In genomic region chr4:132505034-132505738, GRCm38 (mm10) we compare ENCODE assay signal across 20 mouse cellular contexts. TPM values are rescaled to one million over a fixed set of nuclear protein-coding genes. Genes with fewer than 3 reads are reported as not detected.
DNase-seq lines count a peak whose midpoint lies in the region; ATAC-seq and TF ChIP-seq lines count a peak whose summit lies in the region.
"Had no signal": no experiment of that assay in that cellular context is flagged by ENCODE, and none has a peak within 500 bp of the region (broad histone marks: within the 10 kb centered on the region; RNA-seq: fewer than 3 reads in every experiment).

No protein-coding gene starts in this region.

- peak in 1 of 2 experiments; percentile 27; a peak in 2 of 4 replicates for TF ChIP-seq EP300 in MEL (IDR thresholded peaks at IDR 0.05; ENCODE audit: low read depth in 1 of 2, low read length in 2 of 2)

- H3K9me3 ChIP-seq in MEL (replicated peaks; ENCODE audit: insufficient read depth, low read length): no peaks in the 10 kb centered on the region
- no peaks in the 10 kb centered on the region for H3K9me3 ChIP-seq in liver, embryonic 13.5 days (replicated peaks)
- no peaks in the 10 kb centered on the region for H3K9me3 ChIP-seq in midbrain, embryonic 10.5 days (replicated peaks)
- H3K9me3 ChIP-seq: embryonic facial prominence, embryonic 10.5 days; heart, embryonic 15.5 days; hindbrain, embryonic 10.5 days; limb, embryonic 12.5 days; lung, embryonic 15.5 days; neural tube, embryonic 13.5 days had no signal

- H3K4me3 ChIP-seq in MEL (ENCODE audit: control insufficient read depth in 1 of 2, insufficient read depth in 1 of 2, low read depth in 2 of 2, low read length in 2 of 2) (no peak overlapping the region), myocyte (no peak overlapping the region)
- no peak overlapping the region for H3K4me3 ChIP-seq in liver, embryonic 13.5 days (replicated peaks)
- no peak overlapping the region for H3K4me3 ChIP-seq in midbrain, embryonic 10.5 days
- H3K4me3 ChIP-seq: embryonic facial prominence, embryonic 10.5 days; gastrocnemius, adult 2 months; heart, adult 2 months; heart, embryonic 15.5 days; hindbrain, embryonic 10.5 days; limb, embryonic 12.5 days; lung, embryonic 15.5 days; neural tube, embryonic 13.5 days had no signal

- TF ChIP-seq POLR2A in MEL (IDR thresholded peaks at IDR 0.05; ENCODE audit: control insufficient read depth in 1 of 2, insufficient read depth in 1 of 2, low read depth in 1 of 2, low read length in 2 of 2, poor library complexity in 1 of 2): no peak
- TF ChIP-seq POLR2A in myocyte (IDR thresholded peaks at IDR 0.05; ENCODE audit: insufficient read length, low read depth): no peak

- H3K4me1 ChIP-seq in MEL (ENCODE audit: control insufficient read depth in 1 of 2, insufficient read depth in 2 of 2, low read length in 2 of 2): peaks cover 25 to 37% of the 10 kb centered on the region in 2 experiments
- H3K4me1 ChIP-seq in liver, embryonic 13.5 days (replicated peaks): peaks cover 81% of the 10 kb centered on the region
- peaks cover 36% of the 10 kb centered on the region for H3K4me1 ChIP-seq in midbrain, embryonic 10.5 days

- H3K79me2 ChIP-seq in MEL (ENCODE audit: control insufficient read depth, insufficient read depth, low read length, poor library complexity) (peaks cover 66% of the 10 kb centered on the region), myocyte (ENCODE audit: control insufficient read depth, insufficient read depth) (peaks cover 86% of the 10 kb centered on the region)

- no peak overlapping the region for H3ac ChIP-seq in myocyte (ENCODE audit: control insufficient read depth, insufficient read length)

- H3K27me3 ChIP-seq in MEL (ENCODE audit: control insufficient read depth in 1 of 2, insufficient read depth in 2 of 2, low read length in 2 of 2) (no peaks in the 10 kb centered on the region), myocyte (ENCODE audit: control insufficient read depth, insufficient read depth, insufficient read length) (no peaks in the 10 kb centered on the region)
- H3K27me3 ChIP-seq in liver, embryonic 13.5 days: no peaks in the 10 kb centered on the region
- no peaks in the 10 kb centered on the region; the same call in 1 of the 2 replicates for H3K27me3 ChIP-seq in midbrain, embryonic 10.5 days (ENCODE audit: low read depth, poor library complexity, severe bottlenecking)
- H3K27me3 ChIP-seq: heart, embryonic 15.5 days; limb, embryonic 12.5 days; lung, embryonic 15.5 days; neural tube, embryonic 13.5 days had no signal

- peak overlapping the region; percentile 34 for H3K4me2 ChIP-seq in liver, embryonic 13.5 days
- H3K4me2 ChIP-seq in myocyte (ENCODE audit: low read depth): peak overlapping the region; percentile 24
- H3K4me2 ChIP-seq: heart, embryonic 15.5 days; limb, embryonic 12.5 days; lung, embryonic 15.5 days; neural tube, embryonic 13.5 days had no signal

- no peak overlapping the region for H3K9ac ChIP-seq in MEL (ENCODE audit: control insufficient read depth, low read depth, low read length, poor library complexity, severe bottlenecking)
- peak overlapping the region; percentile 48 for H3K9ac ChIP-seq in liver, embryonic 13.5 days
- H3K9ac ChIP-seq: heart, embryonic 15.5 days; limb, embryonic 12.5 days; lung, embryonic 15.5 days; neural tube, embryonic 13.5 days had no signal

- WGBS in liver, embryonic 13.5 days (ENCODE audit: insufficient replicate concordance): 35% methylated on average over 6 of the region's 6 CpGs
- 61% methylated on average over 6 of the region's 6 CpGs for WGBS in midbrain, embryonic 10.5 days

- peak; percentile 68 for ATAC-seq in liver, embryonic 13.5 days (ENCODE audit: low read depth)
- ATAC-seq: inflammation-experienced regulatory T-cells, adult 6 months had no signal

- H3K27ac ChIP-seq in MEL (ENCODE audit: control insufficient read depth, low read depth, low read length): peak overlapping the region; percentile 14; the same call in 1 of the 2 replicates
- H3K27ac ChIP-seq in liver, embryonic 13.5 days: peak overlapping the region; percentile 67
- no peak overlapping the region for H3K27ac ChIP-seq in midbrain, embryonic 10.5 days (replicated peaks)
- H3K27ac ChIP-seq: embryonic facial prominence, embryonic 10.5 days; gastrocnemius, adult 2 months; heart, adult 2 months; heart, embryonic 15.5 days; hindbrain, embryonic 10.5 days; kidney, postnatal 0 days; limb, embryonic 12.5 days; lung, embryonic 15.5 days; neural tube, embryonic 13.5 days had no signal

- TF ChIP-seq RAD21 in MEL (IDR thresholded peaks at IDR 0.05; ENCODE audit: low read depth, low read length): no peak

- no peak for TF ChIP-seq CTCF in MEL (IDR thresholded peaks at IDR 0.05 in 2 of 3, conservative IDR thresholded peaks at IDR 0.05 in 1 of 3; ENCODE audit: control insufficient read depth in 1 of 3, insufficient read depth in 1 of 3, low read depth in 2 of 3, low read length in 3 of 3, poor library complexity in 1 of 3, severe bottlenecking in 1 of 3)

- H3K36me3 ChIP-seq in MEL (ENCODE audit: control insufficient read depth in 1 of 2, insufficient read depth in 2 of 2, low read length in 2 of 2) (peaks cover 11 to 44% of the 10 kb centered on the region in 2 experiments), myocyte (ENCODE audit: control insufficient read depth, insufficient read depth) (peaks cover 32% of the 10 kb centered on the region)
- no peaks in the 10 kb centered on the region for H3K36me3 ChIP-seq in liver, embryonic 13.5 days
- no peaks in the 10 kb centered on the region for H3K36me3 ChIP-seq in midbrain, embryonic 10.5 days
- H3K36me3 ChIP-seq: heart, embryonic 15.5 days; hindbrain, embryonic 10.5 days; limb, embryonic 12.5 days; lung, embryonic 15.5 days; neural tube, embryonic 13.5 days had no signal

- peak; percentile 68 for DNase-seq in testis, postnatal 14 days (ENCODE audit: low spot score)
- DNase-seq in testis, postnatal 10 days (ENCODE audit: low spot score): no peak
- DNase-seq in MEL (ENCODE audit: low read depth, low spot score): peak; percentile 37
- DNase-seq in liver, embryonic 13.5 days: peak; percentile 50
- no peak for DNase-seq in embryo, embryonic 10.5 days (ENCODE audit: low spot score)
- no peak for DNase-seq in embryo, embryonic 10 days (ENCODE audit: low spot score)
- no peak for DNase-seq in midbrain, embryonic 10.5 days (ENCODE audit: low spot score)
- DNase-seq: cerebellum, postnatal 10 days; gastrocnemius, adult 2 months; heart, adult 2 months; right cerebral cortex, postnatal 14 days had no signal

TF ChIP-seq in MEL, 35 proteins besides CTCF, POLR2A, EP300 and RAD21 (continues in another document):
- TF ChIP-seq MAFK (IDR thresholded peaks at IDR 0.05; ENCODE audit: borderline replicate concordance, low read depth, low read length) (peak; percentile 47; the same call in 1 of the 2 replicates), ELF1 (IDR thresholded peaks at IDR 0.05; ENCODE audit: low read depth, low read length) (no peak), USF2 (IDR thresholded peaks at IDR 0.05; ENCODE audit: borderline replicate concordance in 1 of 2, insufficient read depth in 1 of 2, low read depth in 1 of 2, low read length in 2 of 2) (no peak), CHD2 (IDR thresholded peaks at IDR 0.05; ENCODE audit: low read length) (peak; percentile 41)

TF ChIP-seq in myocyte, 11 proteins besides CTCF, POLR2A, EP300 and RAD21:
- TF ChIP-seq REST (IDR thresholded peaks at IDR 0.05; ENCODE audit: insufficient read depth, insufficient read length): no peak
- TF ChIP-seq POLR2AphosphoS2 (IDR thresholded peaks at IDR 0.05; ENCODE audit: insufficient read length, low read depth): peak; percentile 12

RNA-seq across cellular contexts. Expression of gene Sesn2, which starts 5.1 kb away (rescaled TPM):
- total RNA-seq in MEL (2012; rRNA removed): 9.6 and 38.3 TPM in 2 replicates
- polyA plus RNA-seq in MEL (2012; ENCODE audit: insufficient read depth in 1 of 2, insufficient read length in 2 of 2, low read depth in 1 of 2, low replicate concordance in 2 of 2, missing spikeins in 1 of 2): 10 to 100 TPM in 1 of 2 experiments, not detected in 1; 27.5 TPM
- polyA plus RNA-seq in liver, embryonic 13.5 days (2015; fragmentation: Nextera tagmentation; extraction: Ambion mirVana): 7.0 TPM in 2 replicates
- 71.5 TPM for polyA plus RNA-seq in myocyte (2012; fragmentation: generic; extraction: Trizol)
- 13.0 and 14.7 TPM in 2 replicates for polyA plus RNA-seq in midbrain, embryonic 10.5 days (2016; fragmentation: Nextera tagmentation; extraction: Ambion mirVana)

RNA-seq across cellular contexts. Expression of gene Atpif1, which starts 28.3 kb away (rescaled TPM):
- 492 and 730 TPM in 2 replicates for total RNA-seq in MEL (2012; rRNA removed)
- polyA plus RNA-seq in MEL (2012; ENCODE audit: insufficient read depth in 1 of 2, insufficient read length in 2 of 2, low read depth in 1 of 2, low replicate concordance in 2 of 2, missing spikeins in 1 of 2) (100 to 1,000 TPM in 1 of 2 experiments, not detected in 1; 566 TPM), myocyte (2012; fragmentation: generic; extraction: Trizol) (477 TPM)
- polyA plus RNA-seq in liver, embryonic 13.5 days (2015; fragmentation: Nextera tagmentation; extraction: Ambion mirVana): 1,559 and 1,572 TPM in 2 replicates
- polyA plus RNA-seq in midbrain, embryonic 10.5 days (2016; fragmentation: Nextera tagmentation; extraction: Ambion mirVana): 965 and 979 TPM in 2 replicates

RNA-seq across cellular contexts. Expression of gene Dnajc8, which starts 30.2 kb away (rescaled TPM):
- 110 and 115 TPM in 2 replicates for total RNA-seq in MEL (2012; rRNA removed)
- 100 to 1,000 TPM in 1 of 2 experiments, not detected in 1; 246 TPM for polyA plus RNA-seq in MEL (2012; ENCODE audit: insufficient read depth in 1 of 2, insufficient read length in 2 of 2, low read depth in 1 of 2, low replicate concordance in 2 of 2, missing spikeins in 1 of 2)
- polyA plus RNA-seq in liver, embryonic 13.5 days (2015; fragmentation: Nextera tagmentation; extraction: Ambion mirVana): 125 and 148 TPM in 2 replicates
- 95.1 TPM for polyA plus RNA-seq in myocyte (2012; fragmentation: generic; extraction: Trizol)
- 203 and 216 TPM in 2 replicates for polyA plus RNA-seq in midbrain, embryonic 10.5 days (2016; fragmentation: Nextera tagmentation; extraction: Ambion mirVana)

RNA-seq across cellular contexts. Expression of gene Med18, which starts 41.5 kb away (rescaled TPM):
- 26.8 and 32.9 TPM in 2 replicates for total RNA-seq in MEL (2012; rRNA removed)
- polyA plus RNA-seq in MEL (2012; ENCODE audit: insufficient read depth in 1 of 2, insufficient read length in 2 of 2, low read depth in 1 of 2, low replicate concordance in 2 of 2, missing spikeins in 1 of 2): 10 to 100 TPM in 1 of 2 experiments, not detected in 1; 13.4 TPM
- 17.1 and 19.7 TPM in 2 replicates for polyA plus RNA-seq in liver, embryonic 13.5 days (2015; fragmentation: Nextera tagmentation; extraction: Ambion mirVana)
- 5.3 TPM for polyA plus RNA-seq in myocyte (2012; fragmentation: generic; extraction: Trizol)
- polyA plus RNA-seq in midbrain, embryonic 10.5 days (2016; fragmentation: Nextera tagmentation; extraction: Ambion mirVana): 32.6 and 35.3 TPM in 2 replicates

RNA-seq across cellular contexts. Expression of gene Ptafr, which starts 58.7 kb away (rescaled TPM):
- not detected in 2 replicates for total RNA-seq in MEL (2012; rRNA removed)
- polyA plus RNA-seq in MEL (2012; ENCODE audit: insufficient read depth in 1 of 2, insufficient read length in 2 of 2, low read depth in 1 of 2, low replicate concordance in 2 of 2, missing spikeins in 1 of 2) (under 1 TPM in 1 of 2 experiments, not detected in 1; 0.06 TPM), myocyte (2012; fragmentation: generic; extraction: Trizol) (not detected)
- 0.67 and 0.68 TPM in 2 replicates for polyA plus RNA-seq in liver, embryonic 13.5 days (2015; fragmentation: Nextera tagmentation; extraction: Ambion mirVana)
- polyA plus RNA-seq in midbrain, embryonic 10.5 days (2016; fragmentation: Nextera tagmentation; extraction: Ambion mirVana): 0.41 and 0.56 TPM in 2 replicates

Comparison
In these comparisons a context has a peak if more than half of its experiments do, and no peak if none do; other contexts are left out.
1. DNase-seq: peak in testis, postnatal 14 days (single experiment), MEL (single experiment) and liver, embryonic 13.5 days (single experiment); none in testis, postnatal 10 days (single experiment), embryo, embryonic 10.5 days (single experiment), embryo, embryonic 10 days (single experiment) and midbrain, embryonic 10.5 days (single experiment).